Mouse (Mus musculus): Measurements from ENCODE around the gene Ripply2.

DNA sequence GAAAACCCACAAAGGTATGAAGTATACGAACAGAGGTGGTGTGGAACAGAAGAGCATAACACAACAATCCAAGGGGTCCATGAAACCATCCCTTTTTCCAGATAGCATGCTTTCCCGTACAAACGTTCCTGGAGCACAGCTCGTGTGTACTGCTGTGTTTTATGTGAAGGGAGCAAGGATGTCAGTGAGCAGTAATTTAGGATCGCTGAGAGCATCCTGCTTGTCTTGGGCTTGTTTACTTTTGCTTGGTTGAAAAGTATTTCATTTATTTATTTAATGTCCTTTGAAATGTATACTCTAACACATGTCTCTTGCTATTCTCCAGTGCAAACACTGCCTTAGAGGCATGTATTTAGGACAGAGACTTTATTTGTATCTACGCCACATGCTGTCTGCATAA lies 30.2 kb upstream of the Ripply2 start:
- no peak for TF ChIP-seq CTCF (IDR thresholded peaks at IDR 0.05; ENCODE audit: low read depth)
- no peak for TF ChIP-seq EP300 (IDR thresholded peaks at IDR 0.05; ENCODE audit: low read depth)

All from heart, postnatal 0 days (tissue).